Mouse (Mus musculus) erythroblast, adult 5-6 weeks (primary cell): Measurements from ENCODE around the gene Uck1. TPM values are rescaled to one million over a fixed set of nuclear protein-coding genes. Genes with fewer than 3 reads are reported as not detected.
A peak's percentile ranks its signal among the peaks of the same experiment; 100 is the strongest.
"Not testable (repeated sequence)": the region's sequence is repeated elsewhere in the genome, so short reads cannot be mapped to it uniquely, and the experiment has no call there.

ENCODE experiments used
- ATAC-seq: replicated peaks from 2 replicates; pipeline ENCODE4 v1.8.0; 2016; ENCODE audit warnings: moderate number of reproducible peaks, mild to moderate bottlenecking, moderate TSS enrichment, inconsistent platforms; ENCODE audit not compliant: poor library complexity, low FRiP score, severe bottlenecking
- total RNA-seq, 2 experiments: library from RNA; stranded (forward) in 1 of 2; stranded (reverse) in 1 of 2; fragments of 150-400 nt in 1 of 2; fragments of 200-764, 138-1000 nt in 1 of 2; gene quantifications; 2 replicates each; pipeline versions ENCODE4 v1.2.3 to v1.2.4; 2015 to 2017; ENCODE audit warnings: low replicate concordance in 2 of 2

The Uck1 gene
- total RNA-seq (2015; ENCODE audit: low replicate concordance) (0.96 and 3.1 TPM in 2 replicates), total RNA-seq (2017; ENCODE audit: low replicate concordance) (4.0 and 11.6 TPM in 2 replicates)

DNA sequence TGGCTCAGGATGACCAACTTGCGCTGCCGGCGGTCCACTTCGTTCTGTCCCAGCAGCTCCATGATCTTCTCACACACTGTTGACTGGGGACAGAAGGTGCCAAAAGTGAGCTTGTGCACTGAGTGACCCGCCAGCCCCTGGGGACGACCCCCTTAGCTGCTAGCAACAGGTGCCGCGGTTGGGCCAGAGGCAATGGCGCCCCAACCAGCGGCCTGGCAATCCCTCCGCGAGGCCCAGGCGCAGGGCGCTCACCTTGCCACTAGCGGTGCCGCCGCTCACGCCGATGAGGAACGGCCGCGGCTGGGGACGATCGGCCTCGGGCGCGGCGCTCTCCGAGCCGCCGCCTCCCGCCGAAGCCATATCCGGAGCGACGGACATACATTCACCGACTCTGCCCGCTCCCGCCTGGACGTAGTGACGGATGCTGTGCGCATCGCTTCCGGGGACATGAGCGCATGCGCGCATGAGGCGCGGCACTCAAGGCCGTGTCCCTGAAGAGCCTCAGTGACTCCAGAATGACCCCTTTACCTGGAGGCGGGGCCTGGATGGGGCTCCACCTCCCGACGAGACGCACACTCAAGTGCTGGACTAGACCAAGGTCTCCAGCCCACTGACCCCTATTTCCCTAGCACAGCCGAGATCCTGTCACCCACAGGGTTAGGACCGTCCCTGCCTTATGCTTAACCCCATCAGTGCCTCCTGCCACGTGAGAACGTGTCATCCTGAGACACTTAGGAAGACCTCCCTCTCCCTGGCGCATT, at the start of gene Uck1:
Gene Uck1, minus strand, starts transcription at position 503 of the 761 bp plus-strand sequence.
- peak; percentile 91 for ATAC-seq

DNA sequence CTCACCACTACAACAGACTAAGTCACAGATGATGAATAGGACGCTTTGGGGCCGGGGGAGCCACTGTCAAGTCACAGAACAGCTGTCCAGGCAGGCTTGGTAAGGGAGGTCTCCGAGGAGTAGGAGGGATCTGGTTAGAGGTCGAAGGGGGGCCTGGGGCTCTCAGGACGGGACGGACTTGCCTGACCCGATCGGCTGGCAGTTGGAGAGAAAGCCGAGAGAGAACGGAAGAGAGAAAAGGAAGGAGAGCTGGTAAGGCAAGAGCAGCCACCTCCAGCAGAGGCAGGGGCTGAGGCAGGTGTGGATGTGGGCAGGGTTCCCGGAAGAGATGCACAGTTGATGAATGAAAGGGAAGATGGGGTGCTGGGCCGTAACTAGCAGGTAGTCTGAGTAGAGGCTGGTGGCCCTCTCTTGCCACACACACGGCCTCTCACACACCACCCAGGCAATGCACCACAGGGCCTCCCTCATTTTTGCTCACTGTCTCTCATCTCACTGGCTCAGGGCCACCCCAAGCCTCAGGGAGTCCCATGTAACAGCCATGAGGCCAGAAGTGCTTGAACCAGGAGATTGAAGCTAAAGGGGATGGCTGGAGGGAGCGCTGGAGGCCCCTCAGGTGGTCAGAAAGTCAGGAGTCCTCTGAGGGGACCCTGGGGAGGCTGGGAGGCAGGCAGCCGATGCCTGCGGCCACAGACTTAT, 49.1 kb upstream of the Uck1 start:
- no peak for ATAC-seq

DNA sequence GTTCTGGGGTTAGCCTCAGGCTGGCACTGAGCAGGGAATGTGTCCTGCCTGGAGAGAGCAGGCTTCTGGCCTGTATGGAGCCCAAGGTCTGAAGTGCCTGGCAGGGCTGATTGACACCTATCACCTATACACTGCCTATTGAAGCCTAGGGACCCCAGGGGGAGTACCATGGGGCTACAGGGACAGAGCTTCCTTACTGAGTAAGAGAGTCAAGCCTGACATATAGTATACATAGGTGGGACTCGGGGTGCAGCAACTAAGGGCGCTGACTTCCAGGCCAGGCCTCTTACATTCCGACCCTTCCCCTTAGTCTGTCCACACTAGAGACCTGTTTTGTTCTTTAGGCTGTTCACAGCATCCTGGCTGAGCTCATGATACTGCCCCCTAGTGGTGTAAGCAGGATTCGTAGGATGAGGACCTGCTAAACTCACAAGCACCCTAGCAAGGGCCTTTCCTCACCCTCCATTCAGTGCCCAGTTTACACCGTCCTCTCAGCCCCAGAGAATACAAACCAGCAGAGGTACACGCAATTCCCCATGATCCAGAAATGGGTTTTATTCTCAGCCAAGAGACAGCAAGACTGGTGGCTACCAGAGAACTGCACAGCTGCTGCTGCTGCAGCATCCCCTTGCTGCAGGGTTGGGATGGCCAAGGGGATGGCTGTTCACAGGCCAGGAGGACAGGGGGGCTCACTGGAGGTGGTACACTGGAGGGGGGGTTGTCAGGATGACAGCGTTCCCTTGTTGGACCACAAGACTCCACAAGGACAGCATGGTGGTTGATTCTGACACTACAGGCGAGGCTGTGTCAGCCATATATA, 48.2 kb upstream of the Uck1 start:
- ATAC-seq = peak; percentile 42

DNA sequence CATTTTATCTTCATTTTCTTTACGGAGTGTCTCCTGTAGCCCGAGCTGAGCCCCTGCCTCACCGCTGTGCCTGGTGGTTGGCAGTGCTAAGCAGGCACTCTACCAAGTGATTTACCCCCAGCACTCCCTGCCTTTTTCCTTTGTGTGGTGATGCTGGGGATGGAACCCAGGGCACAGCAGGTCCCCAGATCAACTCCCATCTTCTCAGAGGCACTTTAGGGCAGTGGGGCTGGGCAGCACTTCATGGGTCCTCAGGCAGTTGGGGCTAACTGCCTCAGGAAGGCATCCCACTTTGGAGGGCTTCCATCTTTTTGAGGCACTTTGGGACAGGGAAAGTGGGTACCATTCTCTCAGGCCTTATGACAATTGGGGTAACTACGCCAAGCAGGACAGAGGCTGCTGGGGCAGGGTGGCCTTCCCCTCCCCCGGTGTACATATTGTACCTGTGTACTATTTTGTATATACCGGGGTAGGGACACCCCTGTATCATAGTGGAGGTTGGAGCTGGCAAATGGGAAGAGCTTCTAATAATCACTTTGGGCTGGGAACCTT, 47.4 kb upstream of the Uck1 start:
- ATAC-seq = no peak

DNA sequence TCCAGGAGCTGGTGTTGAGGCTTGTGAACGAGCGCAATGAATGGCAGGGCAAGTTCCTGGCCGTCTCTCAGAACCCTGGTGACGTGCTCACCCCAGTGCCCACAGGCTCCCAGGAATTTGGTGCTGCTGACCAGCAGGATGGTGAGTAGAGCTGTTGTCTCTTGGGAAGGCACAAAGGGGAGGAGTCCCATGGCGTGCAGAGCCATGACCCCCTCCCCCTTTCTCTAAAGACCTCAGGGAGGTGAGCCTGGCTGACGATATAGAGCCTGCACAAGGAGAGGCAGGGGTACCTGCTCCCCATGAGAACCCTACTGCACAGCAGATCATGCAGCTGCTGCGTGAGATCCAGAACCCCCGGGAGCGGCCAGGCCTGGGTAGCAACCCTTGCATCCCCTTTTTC, 46.2 kb upstream of the Uck1 start:
- ATAC-seq = no peak

DNA sequence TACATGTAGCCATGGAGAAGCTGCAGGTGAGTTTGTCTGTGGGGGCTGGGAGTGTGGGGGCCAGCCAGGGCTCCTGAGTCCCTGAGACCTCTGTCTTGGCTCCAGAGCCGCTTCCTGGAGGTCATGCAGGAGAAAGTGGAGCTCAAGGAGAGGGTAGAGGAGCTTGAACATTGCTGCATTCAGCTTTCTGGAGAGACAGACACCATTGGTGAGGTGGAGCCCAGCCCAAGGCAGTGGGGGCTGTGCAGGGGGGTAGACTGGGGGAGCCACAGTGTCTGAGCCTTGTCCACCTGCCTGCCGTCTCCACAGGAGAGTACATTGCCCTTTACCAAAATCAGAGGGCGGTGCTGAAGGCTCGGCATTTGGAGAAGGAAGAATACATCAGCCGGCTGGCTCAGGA, 45.7 kb upstream of the Uck1 start:
- ATAC-seq = no peak

DNA sequence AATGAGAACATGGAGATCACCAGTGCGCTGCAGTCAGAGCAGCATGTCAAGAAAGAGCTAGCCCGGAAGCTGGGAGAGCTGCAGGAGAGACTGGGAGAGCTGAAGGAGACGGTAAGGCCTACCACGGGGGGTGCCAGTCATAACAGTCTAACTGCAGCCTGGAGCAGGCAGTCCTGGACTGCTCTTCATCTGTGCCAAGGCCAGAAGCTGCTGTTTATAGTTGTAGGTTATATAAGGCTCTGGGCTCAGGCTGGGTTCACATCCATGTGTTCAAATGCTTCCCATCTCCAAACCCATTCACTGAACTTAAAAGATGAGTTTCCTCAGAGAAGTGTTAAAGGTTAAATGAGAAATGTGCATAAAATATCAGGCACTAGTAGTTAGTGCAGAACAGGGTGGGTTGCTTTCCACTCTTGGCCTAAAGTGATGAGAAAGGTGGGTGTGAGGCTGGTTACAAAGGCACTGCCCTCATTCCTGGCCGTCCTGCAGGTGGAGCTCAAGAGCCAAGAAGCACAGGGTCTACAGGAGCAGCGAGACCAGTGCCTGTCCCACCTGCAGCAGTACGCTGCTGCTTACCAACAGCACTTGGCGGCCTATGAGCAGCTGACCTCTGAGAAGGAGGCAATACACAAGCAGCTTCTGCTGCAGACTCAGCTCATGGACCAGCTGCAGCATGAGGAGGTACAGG, 44.3 kb upstream of the Uck1 start:
- no peak for ATAC-seq

DNA sequence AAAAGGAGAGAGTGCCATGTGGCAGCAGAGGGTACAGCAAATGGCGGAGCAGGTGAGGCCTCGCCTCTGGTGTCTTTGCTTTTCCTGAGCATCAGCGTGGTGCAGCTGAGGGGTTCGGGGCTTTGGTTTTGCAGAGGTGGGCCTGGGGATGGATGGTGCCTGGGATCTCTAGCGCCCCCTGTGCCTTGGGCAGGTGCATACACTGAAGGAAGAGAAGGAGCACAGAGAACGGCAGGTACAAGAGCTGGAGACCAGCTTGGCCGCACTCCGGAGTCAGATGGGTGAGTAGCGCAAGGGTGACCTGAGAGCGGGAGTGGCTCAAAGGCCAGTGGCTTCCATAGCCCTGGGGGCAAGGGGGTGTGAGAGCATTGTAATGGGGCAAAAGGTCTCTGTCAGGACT, 43.0 kb upstream of the Uck1 start:
- ATAC-seq = no peak

DNA sequence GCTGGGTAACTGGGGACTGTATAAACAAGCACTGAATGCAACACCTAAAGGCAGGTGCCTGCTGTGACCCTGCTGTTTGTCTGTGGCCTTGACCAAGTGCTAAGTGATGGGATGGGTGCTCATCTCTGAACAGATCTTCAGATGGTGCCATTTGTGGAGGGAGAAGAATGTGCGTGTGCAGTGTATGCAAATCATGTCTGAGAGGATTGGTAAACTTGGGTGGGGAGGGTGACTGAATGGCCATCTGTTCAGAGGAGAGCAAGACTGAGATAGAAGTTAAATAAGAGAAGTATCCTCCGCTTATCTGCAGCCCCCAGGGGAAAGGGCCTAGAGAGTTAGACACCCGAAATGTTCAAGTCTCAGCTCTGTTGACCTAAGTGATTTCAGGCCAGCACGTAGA, 39.5 kb upstream of the Uck1 start:
- no peak for ATAC-seq

DNA sequence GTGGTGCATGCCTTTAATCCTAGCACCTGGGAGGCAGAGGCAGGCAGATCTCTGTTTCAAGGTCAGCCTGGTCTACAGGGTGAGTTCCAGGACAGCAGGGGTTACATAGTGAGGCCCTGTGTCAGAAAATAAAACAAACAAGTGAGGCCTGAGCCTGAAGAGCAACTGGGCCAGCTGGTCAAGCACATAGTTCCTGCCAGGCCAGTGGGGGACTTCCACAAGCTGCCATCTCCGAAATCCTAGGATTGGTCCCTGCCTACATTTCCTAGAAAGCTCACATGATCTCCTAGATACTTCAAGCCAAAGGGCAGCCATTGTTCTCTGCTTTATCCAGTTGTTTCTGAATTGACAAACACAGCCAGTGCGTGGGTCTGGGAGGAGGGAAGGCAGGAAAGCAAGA, 35.9 kb upstream of the Uck1 start:
- ATAC-seq = not testable (repeated sequence)

DNA sequence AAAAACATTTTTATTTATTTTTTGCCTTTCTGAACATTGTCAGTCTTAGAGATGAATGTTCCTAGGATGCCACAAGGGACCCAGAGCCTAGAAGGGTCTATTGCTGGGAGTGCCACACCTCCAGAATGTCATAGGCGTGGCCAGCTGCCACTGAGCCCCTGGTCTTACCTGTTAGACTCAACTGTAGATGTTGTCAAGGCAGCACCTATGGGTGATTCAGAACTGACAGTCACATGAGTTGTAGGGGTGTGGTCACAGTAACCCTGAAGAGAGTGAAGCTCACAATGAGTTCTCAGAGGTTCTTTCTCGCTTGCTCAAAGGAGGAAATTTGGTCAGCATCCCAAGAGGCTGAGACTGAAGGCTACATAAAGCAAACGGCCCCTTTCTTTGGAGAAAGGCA, 35.3 kb upstream of the Uck1 start:
- no peak for ATAC-seq

DNA sequence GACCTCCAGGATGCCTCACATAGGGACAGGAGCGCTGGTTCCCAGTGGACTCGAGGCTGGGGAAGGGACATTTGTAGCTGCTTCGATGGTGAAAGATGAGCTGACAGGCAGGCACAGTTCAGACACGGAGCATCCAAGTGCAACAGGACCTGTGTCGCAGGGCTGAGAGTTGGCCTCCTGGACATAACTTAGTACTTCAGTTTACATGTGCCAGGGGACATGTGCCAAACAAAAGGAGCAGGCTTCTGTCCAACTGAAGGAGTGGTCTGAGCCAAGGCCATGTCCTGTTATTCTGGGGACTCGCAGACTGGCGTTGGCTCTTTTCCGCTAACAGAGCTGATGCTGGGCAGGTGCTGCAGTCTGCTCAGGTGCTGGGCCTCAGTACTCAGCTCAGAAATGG, 34.4 kb upstream of the Uck1 start:
- no peak for ATAC-seq

DNA sequence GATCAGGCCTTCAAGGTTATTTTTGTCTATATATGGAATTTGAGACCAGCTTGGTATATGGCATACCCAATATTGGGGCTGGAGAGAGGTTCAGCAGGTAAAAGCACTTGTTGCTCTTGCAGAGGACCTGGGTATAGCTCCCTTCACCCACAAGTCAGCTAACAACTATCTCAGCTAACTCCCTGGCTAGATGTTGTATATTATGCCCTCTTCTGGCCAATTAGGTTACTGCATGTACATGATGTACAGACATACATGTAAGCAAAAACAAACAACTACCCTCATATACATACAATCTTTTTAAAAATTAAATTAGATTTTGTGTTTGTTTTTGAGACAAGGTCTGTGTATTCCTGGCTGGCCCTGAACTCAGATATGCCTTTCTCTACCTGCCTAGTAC, 29.6 kb upstream of the Uck1 start:
- ATAC-seq = peak; percentile 57

DNA sequence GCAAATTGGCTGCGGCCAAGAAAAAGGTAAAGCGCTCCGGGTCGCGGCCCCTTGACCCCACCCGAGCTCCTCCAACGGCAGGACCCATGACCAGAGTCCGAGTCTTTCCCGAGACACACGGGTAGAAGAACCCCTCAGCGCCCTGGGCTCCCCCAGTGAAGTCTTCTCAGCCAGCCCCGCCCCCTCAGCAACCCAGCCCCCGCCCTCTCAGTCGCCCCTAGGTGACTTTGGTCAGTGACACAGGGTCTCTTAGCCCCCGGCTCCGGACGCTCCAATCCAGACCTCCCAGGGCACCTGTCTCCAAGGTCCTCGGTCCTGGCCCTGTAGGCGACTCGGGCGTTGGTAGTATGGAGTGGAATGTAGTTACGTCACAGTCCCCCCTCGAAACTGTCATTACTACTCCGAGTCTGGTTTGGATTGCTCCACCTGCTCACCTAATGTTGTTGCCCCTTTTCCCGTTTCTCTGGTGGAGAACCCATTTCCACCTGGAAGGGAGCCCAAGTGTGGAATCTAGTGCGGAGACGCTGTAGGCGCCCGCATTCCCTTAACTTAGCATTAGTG, 28.5 kb upstream of the Uck1 start:
- peak; percentile 46 for ATAC-seq

DNA sequence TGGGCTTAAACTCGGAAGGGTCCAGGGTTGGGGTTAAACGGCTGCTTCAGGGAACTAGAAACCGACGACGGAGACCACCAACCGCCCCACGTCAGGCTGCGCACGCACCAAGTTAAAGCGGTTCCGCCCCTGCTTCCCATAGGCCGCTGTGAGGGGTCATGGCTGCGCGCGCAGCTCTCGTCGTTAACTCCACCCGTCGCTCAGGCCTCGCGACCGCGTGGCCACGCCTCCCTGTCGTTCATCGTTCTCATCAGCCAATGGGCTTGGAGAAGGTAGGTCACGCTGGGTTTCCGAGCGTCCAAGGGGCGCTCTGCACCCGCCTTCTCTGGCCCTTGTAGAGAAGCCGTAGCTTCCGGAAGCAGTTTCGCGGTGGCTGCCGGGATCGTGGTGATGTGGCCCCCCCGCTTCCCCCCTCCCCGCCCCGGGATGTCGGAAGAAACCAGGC, 28.0 kb upstream of the Uck1 start, which contains the start of gene Swi5:
Gene Swi5, minus strand, starts transcription at position 153 of the 445 bp plus-strand sequence.
- peak; percentile 93 for ATAC-seq

DNA sequence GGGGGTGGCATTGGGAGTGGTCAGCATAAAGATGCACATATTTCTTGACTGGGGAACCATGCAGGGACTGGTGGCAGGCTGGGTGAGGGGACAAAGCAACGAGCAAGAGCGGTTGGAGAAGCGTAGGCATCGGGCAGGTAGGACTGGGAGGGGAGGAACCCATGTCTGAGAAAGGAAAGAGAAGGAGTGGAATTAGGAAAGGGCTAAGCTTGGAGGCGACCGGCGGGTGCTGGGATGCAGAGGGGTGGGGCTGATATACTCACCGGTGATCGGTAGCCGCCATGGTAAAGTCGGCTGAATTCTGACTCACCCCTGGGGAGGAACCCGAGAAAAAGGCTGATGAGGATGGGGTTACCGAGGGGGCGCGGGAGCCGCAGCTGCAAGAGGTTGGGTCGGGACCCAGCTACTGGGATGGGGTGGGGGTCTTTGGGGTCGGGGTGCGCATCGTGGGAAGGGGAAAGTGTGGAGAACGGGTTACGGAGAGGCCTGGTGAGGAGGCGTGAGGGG, 27.4 kb upstream of the Uck1 start, which contains the start of gene Golga2:
Gene Golga2, plus strand, starts transcription at position 51 of the 507 bp plus-strand sequence.
- no peak; the same call in 1 of the 2 replicates for ATAC-seq

DNA sequence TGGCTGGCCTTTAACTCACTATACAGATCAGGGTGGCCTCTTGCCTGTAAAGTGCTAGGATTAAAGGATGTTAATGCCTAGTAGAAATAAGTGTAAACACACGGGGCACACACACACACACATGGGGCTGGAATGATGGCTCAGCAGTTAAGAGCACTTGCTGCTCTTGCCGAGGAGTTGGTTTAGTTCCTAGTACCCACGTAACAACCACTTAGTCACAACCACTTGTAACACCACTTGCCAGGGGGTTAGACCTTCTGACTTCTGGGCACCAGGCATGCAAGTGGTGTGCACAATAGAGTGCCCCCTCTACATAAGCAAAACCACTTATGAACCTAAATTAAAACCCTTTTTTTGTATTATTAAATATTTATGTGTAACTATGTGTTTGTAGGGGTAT, 24.0 kb upstream of the Uck1 start:
- ATAC-seq = no peak

DNA sequence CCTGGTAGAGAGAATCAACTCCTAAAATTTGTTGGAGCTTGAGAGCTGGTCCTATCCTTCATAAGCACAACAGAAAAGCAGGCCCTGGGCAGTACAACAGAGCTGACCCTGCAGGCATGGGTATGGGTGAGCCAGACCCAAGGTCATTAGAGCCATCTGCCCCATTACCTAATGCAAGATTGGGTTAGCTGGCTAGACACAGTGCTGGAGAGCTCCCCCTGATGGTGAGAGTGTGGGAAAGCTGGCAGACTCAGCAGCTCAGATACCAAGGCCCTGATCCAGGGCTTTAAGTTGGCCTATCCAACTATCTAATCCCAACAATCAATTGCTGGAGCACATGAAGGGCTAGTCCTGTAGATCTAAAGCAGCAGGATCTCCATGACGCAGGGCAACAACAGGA, 22.8 kb upstream of the Uck1 start:
- peak; percentile 77 for ATAC-seq

DNA sequence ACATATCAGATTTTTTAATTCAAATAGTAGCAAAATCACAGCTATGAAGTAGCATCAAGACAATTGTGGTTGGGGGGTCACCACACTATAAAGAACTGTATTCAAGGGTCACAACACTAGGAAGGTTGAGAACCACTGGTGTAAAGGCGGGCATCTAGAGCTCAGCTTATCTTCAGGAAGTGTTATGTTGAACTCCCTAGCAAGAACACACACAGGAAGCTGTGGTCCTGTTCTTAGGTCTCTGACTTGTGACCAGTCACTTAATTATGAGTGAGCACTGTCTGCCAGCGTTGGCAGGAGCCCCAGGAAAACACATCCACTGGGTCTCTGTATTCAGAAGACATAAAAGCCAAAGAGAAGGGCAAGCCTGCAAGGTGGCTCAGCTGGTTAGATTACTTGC, 22.3 kb upstream of the Uck1 start:
- ATAC-seq = no peak
